Mouse (Mus musculus) cerebellum, adult 2 months (tissue): Measurements from ENCODE around the gene Acaca.

Experiments
- CTCF ChIP-seq: fragments of 200-500 bp; IDR thresholded peaks from 2 replicates; pipeline ENCODE4 v1.5.1; 2011; ENCODE audit warnings: low read depth, mild to moderate bottlenecking, control low read depth, low read length, moderate library complexity, borderline replicate concordance; ENCODE audit not compliant: insufficient read depth
- POLR2A ChIP-seq: fragments of 200-500 bp; IDR thresholded peaks from 2 replicates; pipeline ENCODE4 v1.6.1; 2011; ENCODE audit warnings: low read length, control low read depth, borderline replicate concordance; ENCODE audit not compliant: insufficient read depth

GRCm38 (mm10) chr11:84296337-84296736, 166.9 kb downstream of the Acaca start:
- TF ChIP-seq CTCF: no peak
- TF ChIP-seq POLR2A: no peak
